Mouse (Mus musculus) c-Kit-positive CD71-negative TER-119-negative erythroid progenitor cells, embryonic 14.5 days (primary cell): ENCODE data around the gene Lrfn1.

Experiments
- DNase-seq: peaks from one replicate; pipeline ENCODE4 v3.0.0-alpha.2; 2013; ENCODE audit warnings: low read depth

Gene Lrfn1

GRCm38 (mm10) chr7:28511441-28511840 is 59.7 kb downstream of the Lrfn1 start:
- no peak for DNase-seq
